Mouse (Mus musculus) CH12.LX (cell line): Measurements from ENCODE around the gene Olfr1280. TPM values are rescaled to one million over a fixed set of nuclear protein-coding genes. Genes with fewer than 3 reads are reported as not detected.

ENCODE experiments used
- DNase-seq: peaks from one replicate; pipeline ENCODE4 v3.0.0-alpha.2; 2013; ENCODE audit errors: extremely low read depth
- H3K27ac ChIP-seq: 2 replicates; pipeline ENCODE4 v1.5.1; 2012; ENCODE audit warnings: low read depth, mild to moderate bottlenecking, control low read depth, moderate library complexity; ENCODE audit not compliant: insufficient read depth
- H3K27me3 ChIP-seq: replicated peaks from 2 replicates; pipeline ENCODE3; 2012; ENCODE audit warnings: inconsistent platforms
- H3K36me3 ChIP-seq, 2 experiments: replicated peaks in 1 of 2; 2 replicates each; pipeline versions ENCODE3 to v1.6.1; 2012; ENCODE audit warnings: inconsistent platforms in 1 of 2, low read length in 1 of 2, mild to moderate bottlenecking in 1 of 2, mixed read lengths in 1 of 2, moderate library complexity in 1 of 2; ENCODE audit not compliant: control insufficient read depth in 1 of 2, insufficient read depth in 1 of 2
- H3K4me1 ChIP-seq, 2 experiments: 2 replicates each; pipeline ENCODE4 v1.6.1; 2012; ENCODE audit warnings: inconsistent platforms in 1 of 2, moderate library complexity in 1 of 2; ENCODE audit not compliant: insufficient read depth in 2 of 2, control insufficient read depth in 1 of 2
- H3K4me2 ChIP-seq: 2 replicates; pipeline ENCODE4 v1.6.1; 2012; ENCODE audit warnings: low read depth, mild to moderate bottlenecking, control low read depth; ENCODE audit not compliant: poor library complexity, insufficient read depth, severe bottlenecking
- H3K4me3 ChIP-seq, 3 experiments: fragments of 150-350 bp in 1 of 3; sonication (generic) in 1 of 3; replicated peaks in 1 of 3; 2 replicates each; pipeline versions ENCODE3 to v1.5.1; 2011 to 2012; ENCODE audit warnings: low read depth in 2 of 3, low read length in 2 of 3, mild to moderate bottlenecking in 2 of 3, moderate library complexity in 2 of 3, control low read depth in 1 of 3, improper control_type of control experiment in 1 of 3, inconsistent platforms in 1 of 3, mixed read lengths in 1 of 3; ENCODE audit not compliant: poor library complexity in 1 of 3
- H3K79me2 ChIP-seq: replicated peaks from 2 replicates; pipeline ENCODE4 v1.6.1; 2012; ENCODE audit warnings: mild to moderate bottlenecking, moderate library complexity; ENCODE audit not compliant: control insufficient read depth, poor library complexity, insufficient read depth, severe bottlenecking; ENCODE audit errors: extremely low read depth
- H3K9ac ChIP-seq: 2 replicates; pipeline ENCODE4 v1.6.1; 2012; ENCODE audit warnings: low read depth, mild to moderate bottlenecking, control low read depth, moderate library complexity; ENCODE audit not compliant: insufficient read depth
- H3K9me3 ChIP-seq: replicated peaks from 2 replicates; pipeline ENCODE3; 2012; ENCODE audit warnings: low read length, inconsistent platforms, mixed read lengths
- CTCF ChIP-seq, 2 experiments: IDR thresholded peaks in 1 of 2; conservative IDR thresholded peaks in 1 of 2; 2 replicates each; pipeline ENCODE4 v1.5.1; 2011 to 2012; ENCODE audit warnings: low read depth in 2 of 2, low read length in 2 of 2, improper control_type of control experiment in 1 of 2, inconsistent platforms in 1 of 2, mild to moderate bottlenecking in 1 of 2, moderate library complexity in 1 of 2
- EP300 ChIP-seq: IDR thresholded peaks from 2 replicates; pipeline ENCODE4 v1.6.1; 2011; ENCODE audit warnings: low read length, improper control_type of control experiment
- GABPA ChIP-seq: IDR thresholded peaks from 2 replicates; pipeline ENCODE4 v1.6.1; 2012; ENCODE audit warnings: low read depth, low read length, improper control_type of control experiment, inconsistent platforms; ENCODE audit not compliant: insufficient replicate concordance
- MAX ChIP-seq: IDR thresholded peaks from 2 replicates; pipeline ENCODE4 v1.6.1; 2011; ENCODE audit warnings: low read length, improper control_type of control experiment
- MAZ ChIP-seq: IDR thresholded peaks from 2 replicates; pipeline ENCODE4 v1.6.1; 2012; ENCODE audit warnings: low read depth, mild to moderate bottlenecking, inconsistent platforms, low read length, improper control_type of control experiment, moderate library complexity
- MEF2A ChIP-seq: IDR thresholded peaks from 2 replicates; pipeline ENCODE4 v1.6.1; 2014; ENCODE audit warnings: low read depth, mild to moderate bottlenecking, inconsistent platforms, low read length, improper control_type of control experiment, borderline replicate concordance
- NRF1 ChIP-seq: IDR thresholded peaks from 2 replicates; pipeline ENCODE4 v1.6.1; 2014; ENCODE audit warnings: low read depth, mild to moderate bottlenecking, inconsistent platforms, low read length, improper control_type of control experiment, moderate library complexity
- PAX5 ChIP-seq: IDR thresholded peaks from 2 replicates; pipeline ENCODE4 v1.6.1; 2012; ENCODE audit warnings: low read length, inconsistent platforms, mixed read lengths
- SMC3 ChIP-seq: IDR thresholded peaks from 2 replicates; pipeline ENCODE4 v1.6.1; 2011; ENCODE audit warnings: low read depth, low read length, improper control_type of control experiment
- TBP ChIP-seq: conservative IDR thresholded peaks from 2 replicates; pipeline ENCODE4 v1.6.1; 2011; ENCODE audit warnings: low read depth, low read length, improper control_type of control experiment
- UBTF ChIP-seq: IDR thresholded peaks from 2 replicates; pipeline ENCODE4 v1.6.1; 2012; ENCODE audit warnings: low read depth, mild to moderate bottlenecking, inconsistent platforms, low read length, improper control_type of control experiment, moderate library complexity
- ZKSCAN1 ChIP-seq: IDR thresholded peaks from 2 replicates; pipeline ENCODE4 v1.6.1; 2012; ENCODE audit warnings: low read depth, inconsistent platforms, low read length, improper control_type of control experiment, borderline replicate concordance
- ZNF384 ChIP-seq: IDR thresholded peaks from 2 replicates; pipeline ENCODE4 v1.6.1; 2012; ENCODE audit warnings: low read depth, low read length, improper control_type of control experiment, inconsistent platforms
- dilution Hi-C: fragments of 300-500 bp; cut with MboI; formaldehyde crosslinking; loops from 2 replicates; pipeline ENCODE4 v1.14.3; 2020; ENCODE audit warnings: low sequenced_read_pairs; ENCODE audit not compliant: extremely low pct_unique_long_range_greater_than_20kb, extremely low pct_ligation_motif_present
- in situ Hi-C: fragments of 300-500 bp; cut with MboI; formaldehyde crosslinking; loops from 3 replicates; pipeline ENCODE4 v1.14.3; 2019; ENCODE audit warnings: low sequenced_read_pairs, low pct_ligation_motif_present, low pct_unique_long_range_greater_than_20kb, mixed read lengths
- polyA plus RNA-seq: library from polyadenylated mRNA; unstranded; fragments of >175 nt; gene quantifications from 2 replicates; pipeline ENCODE4 v1.2.1, GENCODE M21; 2012; ENCODE audit warnings: low read depth; ENCODE audit not compliant: insufficient read length
- total RNA-seq, 2 experiments: library from RNA; depleted of rRNA; stranded (reverse); fragments of 300-350 nt in 1 of 2; fragments of >200 nt in 1 of 2; gene quantifications; 2 replicates each; pipeline ENCODE4 v1.2.3; 2012 to 2014

Gene Olfr1280
- total and polyA plus RNA-seq, 3 experiments, result not detected

GRCm38 (mm10) chr2:111375222-111375621 lies 61.4 kb downstream of the Olfr1280 start, which contains the start of gene Olfr1284:
Gene Olfr1284 (plus strand): TSS chr2:111375522.
- H3K4me3 ChIP-seq, result no peak within 1 kb of the TSS
- H3K27ac ChIP-seq, result no peak within 1 kb of the TSS
- dilution Hi-C loops (no loop called here), in situ Hi-C loops (no loop called here)
- no peaks in the 10 kb centered on the region for H3K36me3 ChIP-seq
- H3K4me1 ChIP-seq, result no peaks in the 10 kb centered on the region
- H3K9ac ChIP-seq, result no peak within 1 kb of the TSS
- TF ChIP-seq MEF2A, result no peak
- no peak for TF ChIP-seq EP300
- TF ChIP-seq PAX5, result no peak
- no peak for TF ChIP-seq NRF1
- no peak for TF ChIP-seq SMC3
- TF ChIP-seq TBP, result no peak
- no peak for TF ChIP-seq ZNF384
- TF ChIP-seq ZKSCAN1, result no peak
- no peak for TF ChIP-seq UBTF
- no peak for TF ChIP-seq CTCF (conservative IDR thresholded peaks at IDR 0.05 in 1 of 2, IDR thresholded peaks at IDR 0.05 in 1 of 2; ENCODE audit: low read depth in 2 of 2, low read length in 2 of 2)
- no peak for TF ChIP-seq GABPA
- no peak for TF ChIP-seq MAZ
- TF ChIP-seq MAX, result no peak
- no peaks in the 10 kb centered on the region for H3K79me2 ChIP-seq
- no peak within 1 kb of the TSS for H3K4me2 ChIP-seq
- DNase-seq, result no peak
- H3K27me3 ChIP-seq, result no peaks in the 10 kb centered on the region
- peaks cover 2% of the 10 kb centered on the region for H3K9me3 ChIP-seq

Other genes starting within 250 kb of the Olfr1280 start
- gene Gm13941, start 208.0 kb upstream of the Olfr1280 start, total RNA-seq (2012; rRNA removed), result not detected in 2 replicates
- gene Gm13941, start 208.0 kb upstream of the Olfr1280 start, total RNA-seq (2014; rRNA removed), result not detected in 2 replicates
- gene Gm13941, start 208.0 kb upstream of the Olfr1280 start, polyA plus RNA-seq, result not detected in 2 replicates
- not detected in 2 replicates for gene Gm15130, start 161.1 kb upstream of the Olfr1280 start, total RNA-seq (2012; rRNA removed)
- gene Gm15130, start 161.1 kb upstream of the Olfr1280 start, total RNA-seq (2014; rRNA removed), result not detected in 2 replicates
- gene Gm15130, start 161.1 kb upstream of the Olfr1280 start, polyA plus RNA-seq, result not detected in 2 replicates
- gene 4930430A15Rik, start 84.4 kb upstream of the Olfr1280 start, total RNA-seq (2012; rRNA removed), result not detected in 2 replicates
- gene 4930430A15Rik, start 84.4 kb upstream of the Olfr1280 start, total RNA-seq (2014; rRNA removed), result not detected in 2 replicates
- gene 4930430A15Rik, start 84.4 kb upstream of the Olfr1280 start, polyA plus RNA-seq, result not detected in 2 replicates
- gene Olfr1275, start 78.7 kb upstream of the Olfr1280 start, total RNA-seq (2012; rRNA removed), result not detected in 2 replicates
- not detected in 2 replicates for gene Olfr1275, start 78.7 kb upstream of the Olfr1280 start, total RNA-seq (2014; rRNA removed)
- not detected in 2 replicates for gene Olfr1275, start 78.7 kb upstream of the Olfr1280 start, polyA plus RNA-seq
- gene Olfr1276, start 59.5 kb upstream of the Olfr1280 start, total RNA-seq (2012; rRNA removed), result not detected in 2 replicates
- gene Olfr1276, start 59.5 kb upstream of the Olfr1280 start, total RNA-seq (2014; rRNA removed), result not detected in 2 replicates
- not detected in 2 replicates for gene Olfr1276, start 59.5 kb upstream of the Olfr1280 start, polyA plus RNA-seq
- gene Olfr1277, start 39.9 kb upstream of the Olfr1280 start, total RNA-seq (2012; rRNA removed), result not detected in 2 replicates
- gene Olfr1277, start 39.9 kb upstream of the Olfr1280 start, total RNA-seq (2014; rRNA removed), result not detected in 2 replicates
- not detected in 2 replicates for gene Olfr1277, start 39.9 kb upstream of the Olfr1280 start, polyA plus RNA-seq
- not detected in 2 replicates for gene Olfr1278, start 23.9 kb upstream of the Olfr1280 start, total RNA-seq (2012; rRNA removed)
- not detected in 2 replicates for gene Olfr1278, start 23.9 kb upstream of the Olfr1280 start, total RNA-seq (2014; rRNA removed)
- gene Olfr1278, start 23.9 kb upstream of the Olfr1280 start, polyA plus RNA-seq, result not detected in 2 replicates
- not detected in 2 replicates for gene Olfr1279, start 13.4 kb upstream of the Olfr1280 start, total RNA-seq (2012; rRNA removed)
- gene Olfr1279, start 13.4 kb upstream of the Olfr1280 start, total RNA-seq (2014; rRNA removed), result not detected in 2 replicates
- not detected in 2 replicates for gene Olfr1279, start 13.4 kb upstream of the Olfr1280 start, polyA plus RNA-seq
- not detected in 2 replicates for gene Olfr1281, start 12.5 kb downstream of the Olfr1280 start, total RNA-seq (2012; rRNA removed)
- not detected in 2 replicates for gene Olfr1281, start 12.5 kb downstream of the Olfr1280 start, total RNA-seq (2014; rRNA removed)
- not detected in 2 replicates for gene Olfr1281, start 12.5 kb downstream of the Olfr1280 start, polyA plus RNA-seq
- gene Olfr1282, start 22.1 kb downstream of the Olfr1280 start, total RNA-seq (2012; rRNA removed), result not detected in 2 replicates
- gene Olfr1282, start 22.1 kb downstream of the Olfr1280 start, total RNA-seq (2014; rRNA removed), result not detected in 2 replicates
- not detected in 2 replicates for gene Olfr1282, start 22.1 kb downstream of the Olfr1280 start, polyA plus RNA-seq
- gene Olfr1283, start 52.8 kb downstream of the Olfr1280 start, total RNA-seq (2012; rRNA removed), result not detected in 2 replicates
- not detected in 2 replicates for gene Olfr1283, start 52.8 kb downstream of the Olfr1280 start, total RNA-seq (2014; rRNA removed)
- gene Olfr1283, start 52.8 kb downstream of the Olfr1280 start, polyA plus RNA-seq, result not detected in 2 replicates
- not detected in 2 replicates for gene Olfr1284, start 61.5 kb downstream of the Olfr1280 start, total RNA-seq (2012; rRNA removed)
- not detected in 2 replicates for gene Olfr1284, start 61.5 kb downstream of the Olfr1280 start, total RNA-seq (2014; rRNA removed)
- not detected in 2 replicates for gene Olfr1284, start 61.5 kb downstream of the Olfr1280 start, polyA plus RNA-seq
- not detected in 2 replicates for gene Olfr1286, start 109.1 kb downstream of the Olfr1280 start, total RNA-seq (2012; rRNA removed)
- gene Olfr1286, start 109.1 kb downstream of the Olfr1280 start, total RNA-seq (2014; rRNA removed), result not detected in 2 replicates
- gene Olfr1286, start 109.1 kb downstream of the Olfr1280 start, polyA plus RNA-seq, result not detected in 2 replicates
- gene Olfr1287, start 135.1 kb downstream of the Olfr1280 start, total RNA-seq (2012; rRNA removed), result not detected in 2 replicates
- gene Olfr1287, start 135.1 kb downstream of the Olfr1280 start, total RNA-seq (2014; rRNA removed), result not detected in 2 replicates
- not detected in 2 replicates for gene Olfr1287, start 135.1 kb downstream of the Olfr1280 start, polyA plus RNA-seq
- gene Olfr1288, start 160.1 kb downstream of the Olfr1280 start, total RNA-seq (2012; rRNA removed), result not detected in 2 replicates
- not detected in 2 replicates for gene Olfr1288, start 160.1 kb downstream of the Olfr1280 start, total RNA-seq (2014; rRNA removed)
- gene Olfr1288, start 160.1 kb downstream of the Olfr1280 start, polyA plus RNA-seq, result not detected in 2 replicates
- not detected in 2 replicates for gene Olfr1289, start 166.8 kb downstream of the Olfr1280 start, total RNA-seq (2012; rRNA removed)
- gene Olfr1289, start 166.8 kb downstream of the Olfr1280 start, total RNA-seq (2014; rRNA removed), result not detected in 2 replicates
- not detected in 2 replicates for gene Olfr1289, start 166.8 kb downstream of the Olfr1280 start, polyA plus RNA-seq
- gene Olfr1290, start 179.8 kb downstream of the Olfr1280 start, total RNA-seq (2012; rRNA removed), result not detected in 2 replicates
- gene Olfr1290, start 179.8 kb downstream of the Olfr1280 start, total RNA-seq (2014; rRNA removed), result not detected in 2 replicates
- gene Olfr1290, start 179.8 kb downstream of the Olfr1280 start, polyA plus RNA-seq, result not detected in 2 replicates
- not detected in 2 replicates for gene Olfr1291-ps1, start 183.2 kb downstream of the Olfr1280 start, total RNA-seq (2012; rRNA removed)
- not detected in 2 replicates for gene Olfr1291-ps1, start 183.2 kb downstream of the Olfr1280 start, total RNA-seq (2014; rRNA removed)
- gene Olfr1291-ps1, start 183.2 kb downstream of the Olfr1280 start, polyA plus RNA-seq, result not detected in 2 replicates
- gene Olfr1293-ps, start 211.2 kb downstream of the Olfr1280 start, total RNA-seq (2012; rRNA removed), result not detected in 2 replicates
- not detected in 2 replicates for gene Olfr1293-ps, start 211.2 kb downstream of the Olfr1280 start, total RNA-seq (2014; rRNA removed)
- gene Olfr1293-ps, start 211.2 kb downstream of the Olfr1280 start, polyA plus RNA-seq, result 0.10 TPM in 1 of 2 replicates, not detected in the other
- not detected in 2 replicates for gene Olfr1294, start 226.3 kb downstream of the Olfr1280 start, total RNA-seq (2012; rRNA removed)
- not detected in 2 replicates for gene Olfr1294, start 226.3 kb downstream of the Olfr1280 start, total RNA-seq (2014; rRNA removed)
- gene Olfr1294, start 226.3 kb downstream of the Olfr1280 start, polyA plus RNA-seq, result not detected in 2 replicates